Mouse (Mus musculus): ENCODE results near the gene Casz1.

The Casz1 gene

GRCm38 (mm10) chr4:148846724-148847123 is 42.5 kb downstream of the Casz1 start:
- DNase-seq (ENCODE audit: low read depth), result no peak

GRCm38 (mm10) chr4:148847636-148848035 is 43.4 kb downstream of the Casz1 start:
- no peak for DNase-seq (ENCODE audit: low read depth)

GRCm38 (mm10) chr4:148849437-148849836 is 45.2 kb downstream of the Casz1 start:
- DNase-seq (ENCODE audit: low read depth), result peak; percentile 18

- no peak for DNase-seq (ENCODE audit: low read depth)
These were observed 48.8 kb downstream of the Casz1 start for GRCm38 (mm10) chr4:148853057-148853456.

GRCm38 (mm10) chr4:148854093-148854492 is 49.9 kb downstream of the Casz1 start:
- no peak for DNase-seq (ENCODE audit: low read depth)

- no peak for DNase-seq (ENCODE audit: low read depth)
These were observed 51.3 kb downstream of the Casz1 start for GRCm38 (mm10) chr4:148855527-148855926.

GRCm38 (mm10) chr4:148856216-148856615 is 52.0 kb downstream of the Casz1 start:
- DNase-seq (ENCODE audit: low read depth), result no peak

- no peak for DNase-seq (ENCODE audit: low read depth)
These were observed 53.3 kb downstream of the Casz1 start for GRCm38 (mm10) chr4:148857398-148858084.

- no peak for DNase-seq (ENCODE audit: low read depth)
These were observed 54.0 kb downstream of the Casz1 start for GRCm38 (mm10) chr4:148858194-148858593.

GRCm38 (mm10) chr4:148859415-148859814 is 55.2 kb downstream of the Casz1 start:
- no peak for DNase-seq (ENCODE audit: low read depth)

GRCm38 (mm10) chr4:148859906-148860491 is 55.8 kb downstream of the Casz1 start:
- no peak for DNase-seq (ENCODE audit: low read depth)

GRCm38 (mm10) chr4:148860636-148861035 is 56.4 kb downstream of the Casz1 start:
- DNase-seq (ENCODE audit: low read depth), result no peak

- no peak for DNase-seq (ENCODE audit: low read depth)
These were observed 62.7 kb downstream of the Casz1 start for GRCm38 (mm10) chr4:148866812-148867470.

GRCm38 (mm10) chr4:148867721-148868397 is 63.6 kb downstream of the Casz1 start:
- no peak for DNase-seq (ENCODE audit: low read depth)

GRCm38 (mm10) chr4:148869566-148869965 is 65.3 kb downstream of the Casz1 start:
- no peak for DNase-seq (ENCODE audit: low read depth)

GRCm38 (mm10) chr4:148870496-148870895 is 66.3 kb downstream of the Casz1 start:
- peak; percentile 5 for DNase-seq (ENCODE audit: low read depth)

- DNase-seq (ENCODE audit: low read depth), result no peak
These were observed 67.6 kb downstream of the Casz1 start for GRCm38 (mm10) chr4:148871751-148872334.

GRCm38 (mm10) chr4:148872372-148872771 is 68.1 kb downstream of the Casz1 start:
- no peak for DNase-seq (ENCODE audit: low read depth)

GRCm38 (mm10) chr4:148872783-148873182 is 68.6 kb downstream of the Casz1 start:
- no peak for DNase-seq (ENCODE audit: low read depth)

GRCm38 (mm10) chr4:148876166-148876565 is 71.9 kb downstream of the Casz1 start:
- no peak for DNase-seq (ENCODE audit: low read depth)

GRCm38 (mm10) chr4:148876867-148877266 is 72.6 kb downstream of the Casz1 start:
- DNase-seq (ENCODE audit: low read depth), result no peak
